Mouse (Mus musculus) midbrain, embryonic 10.5 days (tissue): ENCODE data around the gene Kcne1l. TPM values are rescaled to one million over a fixed set of nuclear protein-coding genes. Genes with fewer than 3 reads are reported as not detected.

Experiments
- DNase-seq: peaks from one replicate; pipeline ENCODE4 v3.0.0-alpha.2; 2017; ENCODE audit warnings: low spot score
- H3K27ac ChIP-seq: fragments of 300-500 bp; sonication (generic); replicated peaks from 2 replicates; pipeline ENCODE4 v1.5.1; 2016; ENCODE audit warnings: mild to moderate bottlenecking
- H3K27me3 ChIP-seq: fragments of 300-500 bp; sonication (generic); 2 replicates; pipeline ENCODE4 v1.6.1; 2016; ENCODE audit warnings: low read depth, mild to moderate bottlenecking; ENCODE audit not compliant: poor library complexity, severe bottlenecking
- H3K36me3 ChIP-seq: fragments of 300-500 bp; sonication (generic); 2 replicates; pipeline ENCODE4 v1.6.1; 2016; ENCODE audit warnings: mild to moderate bottlenecking, moderate library complexity
- H3K4me1 ChIP-seq: fragments of 300-500 bp; sonication (generic); 2 replicates; pipeline ENCODE4 v1.6.1; 2016
- H3K4me3 ChIP-seq: fragments of 300-500 bp; sonication (generic); 2 replicates; pipeline ENCODE4 v1.5.1; 2016; ENCODE audit warnings: mild to moderate bottlenecking, moderate library complexity
- H3K9me3 ChIP-seq: fragments of 300-500 bp; sonication (generic); replicated peaks from 2 replicates; pipeline ENCODE4 v1.6.1; 2016; ENCODE audit warnings: mild to moderate bottlenecking
- WGBS: fragments of 180-500 bp; shearing (Covaris S2); methylation state at CpG from one replicate; pipeline ENCODE4 v1.1.7; 2016; 5-methylcytosine and 5-hydroxymethylcytosine counted together
- polyA plus RNA-seq: library from polyadenylated mRNA; unstranded; fragments of >200 nt; fragmentation: Nextera tagmentation; extraction: Ambion mirVana; gene quantifications from 2 replicates; pipeline ENCODE4 v1.2.1, GENCODE M21; 2016

The Kcne1l gene
- polyA plus RNA-seq, 1 experiment from 2014 or later, result 11.4 TPM

- no peaks in the 10 kb centered on the region for H3K9me3 ChIP-seq
- no peak overlapping the region for H3K4me3 ChIP-seq
- no peaks in the 10 kb centered on the region for H3K4me1 ChIP-seq
- peaks cover 75% of the 10 kb centered on the region for H3K27me3 ChIP-seq
- no peak for DNase-seq
- H3K36me3 ChIP-seq, result no peaks in the 10 kb centered on the region
- 70% methylated on average over 3 of the region's 3 CpGs for WGBS
- no peak overlapping the region for H3K27ac ChIP-seq
Observed at GRCm38 (mm10) chrX:142276573-142276972, 29.5 kb downstream of the Kcne1l start.

DNA sequence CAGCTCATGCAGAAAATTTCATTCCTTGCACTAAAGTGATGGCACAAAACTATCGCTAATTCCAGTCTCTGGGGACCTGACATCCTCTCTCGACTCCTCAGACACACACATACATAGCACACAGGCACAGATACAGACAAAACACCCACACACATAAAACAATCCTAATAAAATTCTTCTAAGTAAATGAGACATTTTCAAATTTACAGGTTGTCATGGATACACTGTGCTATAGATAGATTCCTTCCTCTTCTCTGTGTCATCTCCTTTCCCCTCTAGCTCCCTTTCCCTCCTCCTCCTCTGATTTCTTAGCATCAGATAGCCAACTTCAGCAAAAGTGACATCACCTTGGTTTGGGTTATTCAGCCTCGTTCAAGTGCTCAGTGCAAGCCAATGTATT is 30.1 kb downstream of the Kcne1l start:
- H3K9me3 ChIP-seq, result no peaks in the 10 kb centered on the region
- H3K4me1 ChIP-seq, result no peaks in the 10 kb centered on the region
- peaks cover 75% of the 10 kb centered on the region for H3K27me3 ChIP-seq
- H3K27ac ChIP-seq, result no peak overlapping the region
- no peak for DNase-seq
- no peak overlapping the region for H3K4me3 ChIP-seq
- no peaks in the 10 kb centered on the region for H3K36me3 ChIP-seq
- WGBS, result 78% methylated on average over 3 of the region's 3 CpGs

Other genes starting within 250 kb of the Kcne1l start
- gene Gucy2f, start 109.4 kb downstream of the Kcne1l start, polyA plus RNA-seq, result not detected in 2 replicates
- 8.8 and 9.4 TPM in 2 replicates for gene Nxt2, start 79.5 kb downstream of the Kcne1l start, polyA plus RNA-seq
- gene Acsl4, start 84.2 kb upstream of the Kcne1l start, polyA plus RNA-seq, result 22.0 and 24.3 TPM in 2 replicates